Mouse (Mus musculus): ENCODE data around the gene Zmiz1. TPM values are rescaled to one million over a fixed set of nuclear protein-coding genes. Genes with fewer than 3 reads are reported as not detected.

Gene Zmiz1
- total RNA-seq, 2 experiments from 2014 or later, result 4.6 to 36.0 TPM

- no peak for ATAC-seq (replicated peaks; ENCODE audit: low FRiP score, poor library complexity, severe bottlenecking)
These were observed 49.2 kb downstream of the Zmiz1 start for GRCm38 (mm10) chr14:25508111-25508756.

GRCm38 (mm10) chr14:25508757-25509139 is 49.8 kb downstream of the Zmiz1 start:
- no peak for ATAC-seq (replicated peaks; ENCODE audit: low FRiP score, poor library complexity, severe bottlenecking)

GRCm38 (mm10) chr14:25509450-25510129 is 50.6 kb downstream of the Zmiz1 start:
- ATAC-seq (replicated peaks; ENCODE audit: low FRiP score, poor library complexity, severe bottlenecking), result no peak

GRCm38 (mm10) chr14:25510362-25510761 is 51.4 kb downstream of the Zmiz1 start:
- no peak for ATAC-seq (replicated peaks; ENCODE audit: low FRiP score, poor library complexity, severe bottlenecking)

- ATAC-seq (replicated peaks; ENCODE audit: low FRiP score, poor library complexity, severe bottlenecking), result no peak
These were observed 52.0 kb downstream of the Zmiz1 start for GRCm38 (mm10) chr14:25510987-25511386.

- ATAC-seq (replicated peaks; ENCODE audit: low FRiP score, poor library complexity, severe bottlenecking), result no peak
These were observed 52.6 kb downstream of the Zmiz1 start for GRCm38 (mm10) chr14:25511564-25511963.

GRCm38 (mm10) chr14:25511967-25512366 is 53.0 kb downstream of the Zmiz1 start:
- ATAC-seq (replicated peaks; ENCODE audit: low FRiP score, poor library complexity, severe bottlenecking), result no peak

- no peak for ATAC-seq (replicated peaks; ENCODE audit: low FRiP score, poor library complexity, severe bottlenecking)
These were observed 53.8 kb downstream of the Zmiz1 start for GRCm38 (mm10) chr14:25512803-25513202.

GRCm38 (mm10) chr14:25513496-25513895 is 54.5 kb downstream of the Zmiz1 start:
- no peak for ATAC-seq (replicated peaks; ENCODE audit: low FRiP score, poor library complexity, severe bottlenecking)

- no peak for ATAC-seq (replicated peaks; ENCODE audit: low FRiP score, poor library complexity, severe bottlenecking)
These were observed 56.0 kb downstream of the Zmiz1 start for GRCm38 (mm10) chr14:25514943-25515512.

- ATAC-seq (replicated peaks; ENCODE audit: low FRiP score, poor library complexity, severe bottlenecking), result no peak
These were observed 56.9 kb downstream of the Zmiz1 start for GRCm38 (mm10) chr14:25515924-25516323.

- ATAC-seq (replicated peaks; ENCODE audit: low FRiP score, poor library complexity, severe bottlenecking), result 0 out of 2 replicates have a peak, but pooled peaks have one; percentile 16
These were observed 57.9 kb downstream of the Zmiz1 start for GRCm38 (mm10) chr14:25516640-25517591.

GRCm38 (mm10) chr14:25518645-25519044 is 59.7 kb downstream of the Zmiz1 start:
- no peak for ATAC-seq (replicated peaks; ENCODE audit: low FRiP score, poor library complexity, severe bottlenecking)

- ATAC-seq (replicated peaks; ENCODE audit: low FRiP score, poor library complexity, severe bottlenecking), result no peak
These were observed 60.7 kb downstream of the Zmiz1 start for GRCm38 (mm10) chr14:25519656-25520055.

GRCm38 (mm10) chr14:25520589-25520988 is 61.6 kb downstream of the Zmiz1 start:
- ATAC-seq (replicated peaks; ENCODE audit: low FRiP score, poor library complexity, severe bottlenecking), result no peak

GRCm38 (mm10) chr14:25520991-25521390 is 62.0 kb downstream of the Zmiz1 start:
- ATAC-seq (replicated peaks; ENCODE audit: low FRiP score, poor library complexity, severe bottlenecking), result no peak

GRCm38 (mm10) chr14:25521500-25521899 is 62.5 kb downstream of the Zmiz1 start:
- ATAC-seq (replicated peaks; ENCODE audit: low FRiP score, poor library complexity, severe bottlenecking), result no peak

- ATAC-seq (replicated peaks; ENCODE audit: low FRiP score, poor library complexity, severe bottlenecking), result peak; percentile 70
These were observed 63.4 kb downstream of the Zmiz1 start for GRCm38 (mm10) chr14:25522415-25522814.

GRCm38 (mm10) chr14:25523230-25524110 is 64.5 kb downstream of the Zmiz1 start:
- ATAC-seq (replicated peaks; ENCODE audit: low FRiP score, poor library complexity, severe bottlenecking), result no peak

Data from erythroid progenitor cell, adult 5-6 weeks (primary cell).